Mouse (Mus musculus) spleen, postnatal 36 days (tissue): ENCODE measurements around the gene 4930562C15Rik.

Experiments
- DNase-seq, 2 experiments: peaks; one replicate each; pipeline ENCODE4 v3.0.0; 2022; ENCODE audit warnings: low spot score in 2 of 2, mixed read lengths in 1 of 2

4930562C15Rik gene

DNA sequence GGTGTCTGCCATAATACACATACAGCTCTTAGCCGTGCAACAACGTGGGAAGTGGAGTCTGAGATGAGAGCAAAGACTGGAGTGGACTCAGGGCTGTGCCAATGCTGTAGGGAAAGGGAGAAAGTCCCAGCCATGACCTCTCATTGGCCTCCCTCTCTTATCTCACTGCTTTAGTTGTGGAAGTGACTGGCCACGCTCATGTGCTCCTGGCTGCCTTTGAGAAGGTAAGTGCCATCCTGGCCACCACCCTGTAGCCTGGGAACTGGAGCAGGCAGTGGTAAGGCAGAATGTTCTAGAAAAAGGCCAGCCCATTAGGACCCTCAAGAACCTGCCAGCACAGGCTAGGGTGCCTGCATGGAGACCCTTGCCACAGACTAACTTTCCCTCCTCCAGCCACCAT lies 80.7 kb downstream of the 4930562C15Rik start:
- DNase-seq = no peak

DNA sequence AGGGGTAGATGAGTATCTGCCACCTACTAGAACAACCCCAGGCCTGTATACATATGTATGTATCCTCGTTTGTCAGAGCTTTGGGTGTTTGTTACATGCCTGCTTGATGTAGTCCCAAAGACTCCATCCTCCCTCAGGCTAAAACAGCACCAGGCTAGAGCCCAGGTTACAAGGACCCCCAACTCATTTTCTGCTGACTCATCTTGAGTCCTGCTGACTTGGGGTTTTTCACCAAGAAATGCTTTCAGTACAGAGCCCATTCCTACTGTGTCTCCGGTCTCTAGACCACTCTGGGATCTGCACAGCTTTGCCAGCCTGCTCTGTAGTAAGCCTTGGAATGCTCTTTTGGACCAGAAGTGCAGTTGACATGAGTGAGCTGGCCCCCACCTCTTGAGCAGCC lies 81.4 kb downstream of the 4930562C15Rik start:
- DNase-seq = no peak
